Mouse (Mus musculus) cerebellum, adult 8-10 months (tissue): ENCODE data around the gene AW549877.

Experiments
- DNase-seq: peaks from one replicate; pipeline ENCODE4 v3.0.0; 2022

AW549877 gene

GRCm38 (mm10) chr15:3982732-3983131 is 12.8 kb downstream of the AW549877 start:
- no peak for DNase-seq

- no peak for DNase-seq
Observed at GRCm38 (mm10) chr15:3979871-3980270, 15.7 kb downstream of the AW549877 start.

GRCm38 (mm10) chr15:3979061-3979848 is 16.3 kb downstream of the AW549877 start, which contains the start of gene Fbxo4:
Gene Fbxo4, minus strand, starts transcription at chr15:3979573.
- peak; percentile 86 for DNase-seq

- no peak for DNase-seq
Observed at GRCm38 (mm10) chr15:3978279-3978678, 17.3 kb downstream of the AW549877 start.

GRCm38 (mm10) chr15:3973300-3973699 is 22.2 kb downstream of the AW549877 start:
- DNase-seq, result no peak

- DNase-seq, result no peak
Observed at GRCm38 (mm10) chr15:3970193-3970592, 25.4 kb downstream of the AW549877 start.

GRCm38 (mm10) chr15:3969743-3970142 is 25.8 kb downstream of the AW549877 start:
- DNase-seq, result no peak

GRCm38 (mm10) chr15:3962251-3962650 is 33.3 kb downstream of the AW549877 start:
- DNase-seq, result no peak

- DNase-seq, result no peak
Observed at GRCm38 (mm10) chr15:3960094-3960493, 35.5 kb downstream of the AW549877 start.

GRCm38 (mm10) chr15:3957982-3958381 is 37.6 kb downstream of the AW549877 start:
- peak; percentile 43 for DNase-seq

GRCm38 (mm10) chr15:3954971-3955370 is 40.6 kb downstream of the AW549877 start:
- no peak for DNase-seq

GRCm38 (mm10) chr15:3938132-3938531 is 57.4 kb downstream of the AW549877 start:
- no peak for DNase-seq

- no peak for DNase-seq
Observed at GRCm38 (mm10) chr15:3936056-3936455, 59.5 kb downstream of the AW549877 start.

- DNase-seq, result no peak
Observed at GRCm38 (mm10) chr15:3933466-3933865, 62.1 kb downstream of the AW549877 start.
